Mouse (Mus musculus): ENCODE measurements around the gene Syce3. TPM values are rescaled to one million over a fixed set of nuclear protein-coding genes. Genes with fewer than 3 reads are reported as not detected.
"Not testable (repeated sequence)": the region's sequence is repeated elsewhere in the genome, so short reads cannot be mapped to it uniquely, and the experiment has no call there.

Gene Syce3
- polyA plus RNA-seq, 1 experiment from 2014 or later, result not detected

- Histone ChIP-seq H3K27me3 (no peaks in the 10 kb centered on the region), H3K9ac (no peak overlapping the region), H3K4me2 (no peak overlapping the region), H3K27ac (replicated peaks) (no peak overlapping the region), H3K4me3 (no peak overlapping the region), H3K4me1 (replicated peaks) (peaks cover 27% of the 10 kb centered on the region), H3K36me3 (peaks cover 9% of the 10 kb centered on the region), H3K9me3 (no peaks in the 10 kb centered on the region)
- 95% methylated on average over 6 of the region's 6 CpGs for WGBS
- ATAC-seq (ENCODE audit: low FRiP score, low read depth), result no peak
These were observed 21.5 kb upstream of the Syce3 start for GRCm38 (mm10) chr15:89431806-89432205.

- Histone ChIP-seq H3K36me3 (peaks cover 14% of the 10 kb centered on the region), H3K27me3 (no peaks in the 10 kb centered on the region), H3K4me3 (no peak overlapping the region), H3K27ac (replicated peaks) (no peak overlapping the region), H3K9ac (no peak overlapping the region), H3K9me3 (no peaks in the 10 kb centered on the region), H3K4me1 (replicated peaks) (peaks cover 27% of the 10 kb centered on the region), H3K4me2 (no peak overlapping the region)
- 94% methylated on average over 3 of the region's 3 CpGs for WGBS
- no peak for ATAC-seq (ENCODE audit: low FRiP score, low read depth)
These were observed 21.0 kb upstream of the Syce3 start for GRCm38 (mm10) chr15:89431271-89431670.

GRCm38 (mm10) chr15:89430771-89431170, 20.5 kb upstream of the Syce3 start:
- H3K36me3 ChIP-seq, result peaks cover 18% of the 10 kb centered on the region
- WGBS, result 86% methylated on average over 9 of the region's 9 CpGs
- not testable (repeated sequence) for H3K27me3 ChIP-seq; H3K9ac ChIP-seq; H3K9me3 ChIP-seq; H3K4me3 ChIP-seq; H3K27ac ChIP-seq (replicated peaks); ATAC-seq (ENCODE audit: low FRiP score, low read depth)
- peaks cover 27% of the 10 kb centered on the region for H3K4me1 ChIP-seq (replicated peaks)
- peak overlapping the region; percentile 95 for H3K4me2 ChIP-seq

- peak overlapping the region; percentile 75 for H3K9ac ChIP-seq
- H3K9me3 ChIP-seq, result no peaks in the 10 kb centered on the region
- H3K4me3 ChIP-seq, result peak overlapping the region; percentile 80
- H3K4me2 ChIP-seq, result peak overlapping the region; percentile 95
- WGBS, result 46% methylated on average over 6 of the region's 6 CpGs
- H3K27me3 ChIP-seq, result no peaks in the 10 kb centered on the region
- no peak for ATAC-seq (ENCODE audit: low FRiP score, low read depth)
- H3K4me1 ChIP-seq (replicated peaks), result peaks cover 27% of the 10 kb centered on the region
- peak overlapping the region; percentile 97 for H3K27ac ChIP-seq (replicated peaks)
- peaks cover 22% of the 10 kb centered on the region for H3K36me3 ChIP-seq
These were observed 20.0 kb upstream of the Syce3 start for GRCm38 (mm10) chr15:89430341-89430740.

GRCm38 (mm10) chr15:89429352-89430221, 19.3 kb upstream of the Syce3 start, which contains the start of the genes C730034F03Rik, Gm44502 and Chkb:
Gene C730034F03Rik (plus strand): TSS chr15:89429589.
Gene Gm44502 (minus strand): TSS chr15:89429696.
Gene Chkb (minus strand): TSS chr15:89429908.
- under 1% methylated on average over 62 of the region's 70 CpGs for WGBS
- peaks cover 27% of the 10 kb centered on the region for H3K4me1 ChIP-seq (replicated peaks)
- peak within 1 kb of the TSS; percentile 75 for H3K9ac ChIP-seq
- H3K27ac ChIP-seq (replicated peaks), result peak within 1 kb of the TSS; percentile 97
- peak; percentile 94 for ATAC-seq (ENCODE audit: low FRiP score, low read depth)
- H3K27me3 ChIP-seq, result no peaks in the 10 kb centered on the region
- H3K4me3 ChIP-seq, result peak within 1 kb of the TSS; percentile 80
- peaks cover 22% of the 10 kb centered on the region for H3K36me3 ChIP-seq
- peak within 1 kb of the TSS; percentile 95 for H3K4me2 ChIP-seq
- no peaks in the 10 kb centered on the region for H3K9me3 ChIP-seq

- Histone ChIP-seq H3K27me3 (no peaks in the 10 kb centered on the region), H3K27ac (replicated peaks) (peak overlapping the region; percentile 97), H3K9ac (peak overlapping the region; percentile 75), H3K36me3 (peaks cover 22% of the 10 kb centered on the region), H3K4me2 (peak overlapping the region; percentile 95), H3K4me1 (replicated peaks) (peaks cover 27% of the 10 kb centered on the region), H3K9me3 (no peaks in the 10 kb centered on the region), H3K4me3 (peak overlapping the region; percentile 80)
- ATAC-seq (ENCODE audit: low FRiP score, low read depth), result peak; percentile 55
- 4% methylated on average over 17 of the region's 22 CpGs for WGBS
These were observed 18.6 kb upstream of the Syce3 start for GRCm38 (mm10) chr15:89428821-89429351.

- Histone ChIP-seq H3K4me2 (peak overlapping the region; percentile 95), H3K9me3 (no peaks in the 10 kb centered on the region), H3K27ac (replicated peaks) (no peak overlapping the region; the same call in 1 of the 2 replicates), H3K4me3 (peak overlapping the region; percentile 80), H3K4me1 (replicated peaks) (peaks cover 27% of the 10 kb centered on the region), H3K9ac (peak overlapping the region; percentile 75), H3K27me3 (no peaks in the 10 kb centered on the region), H3K36me3 (peaks cover 22% of the 10 kb centered on the region)
- WGBS, result 83% methylated on average over 19 of the region's 19 CpGs
- no peak for ATAC-seq (ENCODE audit: low FRiP score, low read depth)
These were observed 18.0 kb upstream of the Syce3 start for GRCm38 (mm10) chr15:89428136-89428790.

GRCm38 (mm10) chr15:89426716-89427115, 16.4 kb upstream of the Syce3 start:
- ATAC-seq (ENCODE audit: low FRiP score, low read depth), result no peak
- Histone ChIP-seq H3K27ac (replicated peaks) (no peak overlapping the region), H3K4me3 (no peak overlapping the region), H3K4me1 (replicated peaks) (peaks cover 25% of the 10 kb centered on the region), H3K9ac (no peak overlapping the region), H3K4me2 (no peak overlapping the region), H3K36me3 (peaks cover 22% of the 10 kb centered on the region), H3K9me3 (no peaks in the 10 kb centered on the region), H3K27me3 (no peaks in the 10 kb centered on the region)
- 90% methylated on average over 10 of the region's 10 CpGs for WGBS

- peaks cover 15% of the 10 kb centered on the region for H3K4me1 ChIP-seq (replicated peaks)
- WGBS, result 44% methylated on average over 6 of the region's 6 CpGs
- peaks cover 22% of the 10 kb centered on the region for H3K36me3 ChIP-seq
These were observed 15.4 kb upstream of the Syce3 start, which contains the start of gene Cpt1b for GRCm38 (mm10) chr15:89425711-89426121. Gene Cpt1b (minus strand): TSS chr15:89425863.

GRCm38 (mm10) chr15:89424621-89425020, 14.3 kb upstream of the Syce3 start:
- Histone ChIP-seq H3K9me3 (no peaks in the 10 kb centered on the region), H3K9ac (no peak overlapping the region), H3K27ac (replicated peaks) (no peak overlapping the region), H3K27me3 (no peaks in the 10 kb centered on the region), H3K4me1 (replicated peaks) (peaks cover 10% of the 10 kb centered on the region), H3K4me2 (no peak overlapping the region), H3K4me3 (no peak overlapping the region), H3K36me3 (peaks cover 32% of the 10 kb centered on the region)
- ATAC-seq (ENCODE audit: low FRiP score, low read depth), result no peak
- 85% methylated on average over 8 of the region's 8 CpGs for WGBS

More at GRCm38 (mm10) chr15:89425711-89426121, 15.4 kb upstream of the Syce3 start, which contains the start of gene Cpt1b:
- no peaks in the 10 kb centered on the region for H3K9me3 ChIP-seq
- no peaks in the 10 kb centered on the region for H3K27me3 ChIP-seq
- no peak within 1 kb of the TSS for H3K4me2 ChIP-seq
- ATAC-seq (ENCODE audit: low FRiP score, low read depth), result no peak
- no peak within 1 kb of the TSS for H3K27ac ChIP-seq (replicated peaks)
- no peak within 1 kb of the TSS for H3K9ac ChIP-seq
- no peak within 1 kb of the TSS for H3K4me3 ChIP-seq

GRCm38 (mm10) chr15:89421938-89422337, 11.6 kb upstream of the Syce3 start:
- WGBS, result 93% methylated on average over 9 of the region's 9 CpGs
- Histone ChIP-seq H3K4me1 (replicated peaks) (no peaks in the 10 kb centered on the region), H3K9me3 (no peaks in the 10 kb centered on the region), H3K4me2 (no peak overlapping the region), H3K36me3 (peaks cover 30% of the 10 kb centered on the region), H3K27me3 (no peaks in the 10 kb centered on the region), H3K9ac (no peak overlapping the region), H3K4me3 (no peak overlapping the region), H3K27ac (replicated peaks) (no peak overlapping the region)
- ATAC-seq (ENCODE audit: low FRiP score, low read depth), result no peak

GRCm38 (mm10) chr15:89415282-89415681, 5.0 kb upstream of the Syce3 start:
- no peaks in the 10 kb centered on the region for H3K9me3 ChIP-seq
- ATAC-seq (ENCODE audit: low FRiP score, low read depth), result no peak
- H3K27me3 ChIP-seq, result no peaks in the 10 kb centered on the region
- WGBS, result 88% methylated on average over 8 of the region's 8 CpGs
- no peaks in the 10 kb centered on the region for H3K4me1 ChIP-seq (replicated peaks)
- H3K4me3 ChIP-seq, result no peak overlapping the region
- no peak overlapping the region for H3K27ac ChIP-seq (replicated peaks)
- no peak overlapping the region for H3K4me2 ChIP-seq
- no peak overlapping the region for H3K9ac ChIP-seq
- peaks cover 17% of the 10 kb centered on the region; the same call in 1 of the 2 replicates for H3K36me3 ChIP-seq
